Mouse (Mus musculus) cerebellum, adult 8-10 months (tissue): ENCODE data around the gene Mmd2.
A peak's percentile ranks its signal among the peaks of the same experiment; 100 is the strongest.

Experiments used
- DNase-seq: peaks from one replicate; pipeline ENCODE4 v3.0.0; 2022

The Mmd2 gene

GRCm38 (mm10) chr5:142604379-142604778 lies 4.2 kb downstream of the Mmd2 start:
- DNase-seq, result no peak

DNA sequence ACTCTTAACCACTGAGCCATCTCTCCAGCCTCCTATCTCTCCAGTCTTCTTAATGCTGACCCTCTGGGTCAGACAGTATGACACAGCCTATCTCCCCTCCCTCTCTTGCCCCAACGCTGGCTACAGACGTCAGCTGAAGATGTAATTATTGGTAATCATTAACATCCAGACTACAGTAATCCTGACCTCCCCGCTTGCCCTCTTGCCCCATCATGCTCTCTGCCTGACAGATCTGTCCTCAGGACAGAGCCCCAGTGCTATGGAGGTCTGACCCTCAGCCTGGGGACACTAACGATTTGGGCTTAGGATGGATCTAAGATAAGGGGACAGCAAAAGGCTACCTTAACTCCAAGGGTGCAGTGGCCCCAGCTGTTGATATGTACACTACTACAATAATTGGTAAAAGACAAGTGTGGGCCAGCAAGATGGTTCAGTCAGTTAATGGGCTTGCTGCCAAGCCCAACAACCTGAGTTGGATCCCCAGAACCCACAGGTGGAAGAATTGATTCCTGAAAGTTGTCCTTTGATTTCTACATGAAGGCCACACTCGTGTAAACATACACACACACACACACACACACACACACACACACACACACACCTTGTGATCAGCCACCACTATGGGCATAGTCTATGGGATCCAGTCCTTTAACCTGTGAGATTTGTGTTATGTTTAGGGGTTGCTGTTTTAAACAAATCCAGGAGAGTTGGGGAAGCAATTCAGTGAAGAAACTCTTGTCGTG lies 10.8 kb downstream of the Mmd2 start:
- DNase-seq, result no peak

- no peak for DNase-seq
Measured at GRCm38 (mm10) chr5:142596723-142597122, 11.9 kb downstream of the Mmd2 start.

DNA sequence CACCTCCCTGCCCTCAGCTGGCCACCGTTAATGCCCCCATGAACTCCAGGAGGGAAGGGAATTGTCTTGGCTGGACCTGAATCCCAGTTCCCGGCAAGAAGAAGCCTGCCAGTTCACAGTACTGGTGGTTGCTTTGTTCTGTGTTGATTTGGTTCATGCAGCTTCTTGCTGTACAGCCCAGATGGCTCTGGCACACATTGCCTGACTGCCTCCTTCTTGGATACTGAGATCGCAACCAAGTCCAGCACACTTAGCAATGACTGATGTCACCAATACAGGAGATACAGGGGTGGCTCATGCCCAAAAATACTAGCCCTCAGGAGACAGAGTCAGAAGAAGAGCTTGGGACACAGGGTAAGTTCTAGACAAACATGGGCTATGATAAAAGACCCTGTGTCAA lies 12.9 kb downstream of the Mmd2 start:
- peak; percentile 43 for DNase-seq

GRCm38 (mm10) chr5:142590953-142591616 lies 17.5 kb downstream of the Mmd2 start:
- no peak for DNase-seq

- DNase-seq, result no peak
Measured at GRCm38 (mm10) chr5:142583616-142584126, 24.9 kb downstream of the Mmd2 start.

GRCm38 (mm10) chr5:142581517-142581916 lies 27.1 kb downstream of the Mmd2 start:
- peak; percentile 63 for DNase-seq

DNA sequence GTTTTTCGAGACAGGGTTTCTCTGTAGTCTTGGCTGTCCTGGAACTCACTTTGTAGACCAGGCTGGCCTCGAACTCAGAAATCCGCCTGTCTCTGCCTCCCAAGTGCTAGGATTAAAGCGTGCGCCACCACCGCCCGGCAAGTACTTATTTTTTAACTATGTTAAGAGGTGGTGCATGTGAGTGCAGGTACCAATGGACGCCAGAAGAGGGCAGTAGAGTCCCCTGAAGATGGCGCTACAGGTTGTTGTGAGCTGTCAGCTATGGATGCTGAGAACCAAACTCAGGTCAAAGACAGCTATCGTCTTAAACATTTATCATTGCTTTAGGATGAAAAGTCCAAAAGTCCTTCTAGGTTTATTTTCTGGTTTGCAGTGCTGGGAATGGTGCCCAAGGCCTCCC lies 30.4 kb downstream of the Mmd2 start:
- no peak for DNase-seq

DNA sequence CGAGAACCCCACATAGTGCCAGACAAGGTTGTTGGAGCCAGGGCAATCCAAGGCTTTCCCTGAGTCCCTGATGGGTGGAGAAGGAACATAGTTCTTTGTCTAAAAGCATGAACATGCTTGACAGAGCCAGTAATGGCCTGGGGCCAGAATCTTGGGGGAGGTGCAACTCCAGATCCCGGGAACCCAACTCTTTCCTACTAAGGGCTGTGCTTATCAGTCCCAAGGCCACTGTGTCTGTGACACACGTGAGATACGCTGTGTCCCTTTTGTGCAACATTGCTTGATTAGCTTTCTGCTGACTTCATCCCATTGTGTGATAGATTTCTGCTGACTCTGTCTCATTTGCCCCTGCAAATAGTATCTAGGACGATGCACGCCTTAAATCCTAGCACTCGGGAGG lies 31.8 kb downstream of the Mmd2 start:
- no peak for DNase-seq

DNA sequence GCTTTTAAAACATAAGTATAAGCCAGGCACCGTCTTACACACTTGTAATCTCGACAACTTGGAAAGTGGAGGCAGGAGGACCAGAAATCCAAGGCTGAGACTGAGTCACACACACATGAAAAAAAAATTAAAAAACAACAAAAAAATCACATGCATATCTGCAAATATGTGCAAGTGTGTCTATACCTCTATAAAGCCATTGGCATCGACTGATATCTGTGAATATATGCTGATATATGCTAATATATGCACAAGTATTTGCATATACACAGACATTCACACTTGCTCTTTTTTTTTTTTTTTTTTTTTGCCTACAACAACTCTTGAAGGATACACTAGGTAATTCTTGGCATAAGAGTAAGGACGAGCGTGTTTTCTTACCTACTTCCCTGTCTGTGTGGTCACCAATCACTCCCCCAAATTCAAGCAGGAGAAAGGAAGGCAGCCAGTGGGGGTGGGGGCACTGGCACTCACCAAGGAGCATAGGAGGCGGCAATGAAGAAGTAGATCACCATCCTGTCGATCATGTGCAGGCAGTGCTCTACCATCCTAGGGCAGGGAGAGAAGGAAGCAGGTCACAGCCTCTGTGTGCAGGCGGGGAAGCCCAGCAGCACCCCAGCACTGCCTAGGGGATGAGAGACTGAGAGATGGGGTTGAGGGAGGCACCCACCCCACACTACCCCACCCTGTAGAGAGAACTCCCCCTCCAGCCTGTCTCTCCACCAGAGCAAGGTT lies 34.1 kb downstream of the Mmd2 start:
- DNase-seq, result no peak

GRCm38 (mm10) chr5:142564606-142565005 lies 44.0 kb downstream of the Mmd2 start:
- no peak for DNase-seq

GRCm38 (mm10) chr5:142560261-142560660 lies 48.3 kb downstream of the Mmd2 start:
- DNase-seq, result no peak

DNA sequence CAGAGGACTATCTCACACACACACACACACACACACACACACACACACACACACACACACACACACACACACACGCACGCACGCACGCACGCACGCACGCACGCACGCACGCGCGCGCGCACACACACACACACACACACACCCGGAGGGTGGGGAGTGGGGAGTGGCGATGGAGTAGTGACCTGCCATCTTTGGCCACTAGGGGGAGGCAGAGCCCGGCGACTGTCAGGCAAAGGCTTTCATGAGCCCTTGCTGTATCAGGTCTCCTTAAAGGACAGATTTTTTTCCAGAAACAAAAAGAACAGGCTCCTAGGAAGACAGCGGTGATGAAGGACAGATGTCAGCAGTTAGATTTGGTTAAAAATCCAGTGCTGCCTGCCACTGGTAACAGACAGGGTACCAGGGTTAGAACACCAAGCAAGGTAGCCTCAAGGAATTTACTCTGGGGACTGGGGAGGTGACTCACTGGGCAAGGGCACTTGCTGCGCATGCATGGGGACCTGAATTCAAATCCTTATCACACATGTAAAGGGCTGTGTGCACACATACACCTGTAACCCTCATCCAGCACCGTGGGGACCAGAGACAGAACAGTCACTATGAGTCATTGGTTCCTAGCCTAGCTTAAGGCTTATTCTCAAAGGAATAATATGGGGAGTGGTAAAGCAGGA lies 51.1 kb downstream of the Mmd2 start:
- DNase-seq, result peak; percentile 89

- no peak for DNase-seq
Measured at GRCm38 (mm10) chr5:142556721-142557120, 51.9 kb downstream of the Mmd2 start.

DNA sequence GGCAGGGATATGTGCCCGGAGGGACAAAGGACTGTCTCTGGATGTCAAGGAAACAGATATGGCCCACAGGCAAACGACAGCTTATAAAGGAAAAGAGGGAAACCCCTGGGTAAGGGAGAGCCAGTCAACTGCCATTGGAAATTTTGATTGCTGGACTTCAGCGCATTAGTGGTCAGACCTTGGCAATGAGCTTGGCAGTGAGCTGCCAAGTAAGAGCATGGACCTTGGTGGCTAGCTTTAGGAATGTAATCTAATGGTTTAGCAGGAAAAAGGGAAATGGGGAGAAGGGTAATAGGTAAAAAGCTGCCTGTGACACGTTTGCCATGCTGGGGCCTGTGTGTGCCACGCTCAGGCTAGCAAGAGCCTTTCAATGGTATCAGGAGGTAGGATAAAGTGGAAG lies 52.7 kb downstream of the Mmd2 start:
- DNase-seq, result no peak

- peak; percentile 100 for DNase-seq
Measured at GRCm38 (mm10) chr5:142550706-142551652, 57.6 kb downstream of the Mmd2 start, which contains the start of gene Radil. Radil (minus strand) TSS chr5:142551098.

DNA sequence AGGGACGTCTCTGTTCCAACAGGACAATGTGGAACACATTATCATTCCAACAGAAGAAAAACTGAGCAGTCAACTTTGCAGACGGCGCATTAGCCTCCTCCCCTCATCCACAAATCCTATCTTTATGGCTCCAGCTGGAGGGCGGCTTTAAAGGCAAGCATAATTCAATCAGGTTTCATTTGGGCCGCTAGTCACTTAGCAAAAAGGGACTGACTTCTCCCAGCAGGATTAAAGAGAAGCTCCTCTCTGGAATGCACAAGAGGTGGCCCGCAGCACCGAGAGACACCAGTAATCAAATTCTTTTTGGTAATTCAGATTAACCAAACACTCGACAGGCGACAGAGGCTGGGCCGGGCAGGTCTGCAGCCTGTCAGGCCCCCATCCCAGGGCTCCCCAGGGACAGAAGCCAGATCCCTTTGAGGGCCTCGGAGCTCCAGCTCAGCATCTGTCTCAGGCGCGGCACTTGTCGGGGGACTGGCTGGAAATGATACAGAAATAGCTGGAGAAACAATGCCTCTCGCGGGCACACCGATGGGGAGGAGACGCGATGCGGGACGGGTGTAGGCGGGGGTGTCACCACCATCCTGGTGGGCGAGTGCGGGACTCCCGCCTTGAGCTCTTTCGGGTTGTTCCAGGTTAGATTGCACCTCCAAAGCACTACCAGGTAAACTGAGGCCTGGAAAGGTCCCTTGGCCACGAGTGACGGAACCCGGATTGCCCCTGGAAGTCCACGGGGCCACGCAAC lies 58.5 kb downstream of the Mmd2 start:
- DNase-seq, result peak; percentile 58

- DNase-seq, result no peak
Measured at GRCm38 (mm10) chr5:142549441-142549840, 59.2 kb downstream of the Mmd2 start.

DNA sequence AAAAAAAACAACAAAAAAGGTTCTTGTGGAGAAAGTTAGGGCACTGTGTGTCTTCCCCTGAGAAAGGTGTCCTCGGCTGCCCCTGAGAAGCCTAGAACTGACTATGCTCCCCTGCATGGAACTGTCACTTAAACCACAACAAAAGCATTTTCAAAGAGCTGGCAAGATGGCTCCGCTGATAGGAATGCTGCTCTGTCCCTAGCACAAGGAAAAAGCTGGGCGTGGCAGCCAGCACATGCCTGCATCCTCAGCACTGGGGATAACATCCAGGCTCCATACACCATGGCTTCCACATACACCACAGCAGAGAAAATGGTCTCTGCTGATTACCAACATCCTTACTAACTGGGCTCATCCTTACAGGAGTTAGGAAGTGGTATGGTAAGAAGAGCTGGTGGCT lies 61.5 kb downstream of the Mmd2 start:
- no peak for DNase-seq

- no peak for DNase-seq
Measured at GRCm38 (mm10) chr5:142546344-142546743, 62.3 kb downstream of the Mmd2 start.
